Mouse (Mus musculus) lung, postnatal 0 days (tissue): ENCODE measurements around the gene Cryzl2.

Source experiments
- CTCF ChIP-seq: IDR thresholded peaks from 2 replicates; pipeline ENCODE4 v1.5.1; 2016; ENCODE audit warnings: antibody characterized with exemption, mild to moderate bottlenecking
- EP300 ChIP-seq: IDR thresholded peaks from 2 replicates; pipeline ENCODE4 v1.6.1; 2016; ENCODE audit warnings: antibody characterized with exemption, mild to moderate bottlenecking, control low read depth

GRCm38 (mm10) chr1:157439973-157440641, 18.3 kb upstream of the Cryzl2 start:
- TF ChIP-seq CTCF (no peak), EP300 (no peak)
